Mouse (Mus musculus): ENCODE measurements around the gene Tmigd3.

DNA sequence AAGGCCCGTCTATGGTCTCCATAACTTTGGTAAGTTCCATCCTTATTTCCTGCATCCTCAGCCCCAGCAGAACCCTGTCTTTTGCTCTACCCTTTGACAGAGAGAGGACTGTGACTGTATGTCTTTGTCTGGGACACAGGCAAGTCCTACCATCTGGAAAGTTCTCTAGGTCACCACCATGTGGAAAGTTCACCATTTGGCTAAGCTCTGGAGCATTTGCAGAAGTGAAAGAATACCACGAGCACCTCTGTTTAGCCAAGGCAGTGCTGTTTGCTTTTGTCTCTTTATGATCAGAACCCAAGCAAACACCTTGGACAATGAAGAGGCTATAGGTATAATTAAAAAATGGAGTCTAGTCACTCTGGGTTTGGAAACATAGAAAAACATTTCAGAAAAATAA lies 51.3 kb downstream of the Tmigd3 start:
- TF ChIP-seq CTCF (IDR thresholded peaks at IDR 0.05; ENCODE audit: low read depth) (no peak), EP300 (optimal IDR thresholded peaks at IDR 0.05) (no peak)
